Mouse (Mus musculus) bone marrow, adult 2 months (tissue): ENCODE results near the gene Zfp644.

Experiments used
- CTCF ChIP-seq: fragments of 200-500 bp; IDR thresholded peaks from 2 replicates; pipeline ENCODE4 v1.5.1; 2011; ENCODE audit warnings: low read length, control low read depth; ENCODE audit not compliant: control insufficient read depth, insufficient read depth
- POLR2A ChIP-seq: fragments of 200-500 bp; IDR thresholded peaks from 2 replicates; pipeline ENCODE4 v1.6.1; 2011; ENCODE audit warnings: low read depth, mild to moderate bottlenecking, control low read depth, low read length, borderline replicate concordance; ENCODE audit not compliant: control insufficient read depth

GRCm38 (mm10) chr5:106711870-106712277 lies 14.8 kb upstream of the Zfp644 start:
- TF ChIP-seq POLR2A (no peak), CTCF (no peak)
